Mouse (Mus musculus) stomach, adult 2 months (tissue): Measurements from ENCODE around the gene Rasa3. TPM values are rescaled to one million over a fixed set of nuclear protein-coding genes. Genes with fewer than 3 reads are reported as not detected.

Experiments
- polyA plus RNA-seq: library from polyadenylated mRNA; depleted of rRNA; stranded (reverse); fragments of >200 nt; gene quantifications from 2 replicates; pipeline ENCODE4 v1.2.3, GENCODE M21; 2012; rRNA removed

Gene Rasa3
- 6.4 TPM in 2 replicates for polyA plus RNA-seq

DNA sequence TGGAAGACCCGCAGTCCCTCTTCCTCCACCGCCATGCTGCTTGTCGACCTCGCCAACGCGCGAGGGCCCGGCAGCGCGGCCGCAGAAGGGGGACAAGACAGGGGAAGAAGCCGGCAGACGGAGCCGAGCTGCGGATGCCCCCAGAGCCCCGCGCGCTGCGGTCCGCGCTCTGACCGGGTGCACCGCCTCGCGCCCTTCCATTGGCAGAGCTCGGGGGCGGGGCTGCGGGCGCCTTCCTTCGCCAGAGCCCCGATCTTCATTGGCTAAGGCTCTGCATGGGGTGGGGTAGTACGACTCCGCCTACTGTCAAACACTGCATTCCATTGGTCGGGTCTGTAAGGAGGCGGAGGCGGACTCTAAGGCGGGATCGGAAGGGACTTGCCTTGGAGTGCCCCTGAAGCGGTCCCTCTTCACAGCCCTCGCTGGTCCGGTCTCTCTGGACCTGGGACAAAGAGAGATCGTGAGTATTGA lies at the start of gene Rasa3:
Gene Rasa3 (minus strand): TSS at position 191 of the 471 bp plus-strand sequence.

DNA sequence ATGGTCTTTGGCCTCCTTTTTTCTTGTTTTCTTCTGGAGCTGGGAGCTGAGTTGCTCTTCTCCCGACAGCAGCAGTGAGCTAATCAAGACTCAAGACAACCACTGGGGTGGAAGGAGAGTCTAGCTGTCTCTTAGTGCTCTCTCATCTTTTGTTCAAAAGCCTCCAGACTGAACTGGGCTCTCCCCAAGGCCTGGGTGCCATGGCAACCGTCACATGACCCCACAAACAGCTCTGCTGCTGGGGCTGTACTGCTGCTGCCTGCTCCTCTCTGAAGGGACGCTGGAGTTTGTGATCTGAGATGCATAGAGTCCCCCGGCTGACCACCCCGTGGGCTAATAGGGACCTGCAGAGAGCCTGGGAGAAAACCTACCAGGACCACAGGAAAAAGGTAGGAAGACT lies 28.3 kb upstream of the Rasa3 start, which contains the start of gene Cfap97d2:
Gene Cfap97d2 (plus strand): TSS at position 222 of the 400 bp plus-strand sequence.

DNA sequence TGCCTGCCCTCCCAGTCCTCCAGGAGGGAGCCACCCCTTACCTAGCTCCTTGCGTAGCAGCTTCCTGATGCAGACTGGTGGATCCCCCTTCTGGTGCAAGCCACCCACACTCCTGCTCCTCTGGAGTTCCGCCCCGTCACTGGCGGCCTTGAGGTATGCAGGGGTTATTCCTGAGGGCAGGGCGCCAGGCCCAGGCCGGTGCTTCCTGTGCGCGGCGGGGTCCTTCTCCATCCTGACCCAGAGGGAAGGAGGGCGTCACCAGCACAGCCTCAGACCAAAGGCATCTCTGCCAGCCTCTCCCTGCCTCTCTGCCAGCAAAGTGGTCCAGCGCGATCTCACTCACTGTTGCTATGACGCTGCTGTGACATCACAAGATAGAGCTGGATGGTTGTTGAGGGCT lies 115.3 kb downstream of the Rasa3 start, which contains the start of gene 1700029H14Rik:
Gene 1700029H14Rik (minus strand): TSS at position 344 of the 400 bp plus-strand sequence.

Other genes starting within 250 kb of the Rasa3 start
- 8.4 and 9.7 TPM in 2 replicates for gene Tmem255b, start 242.4 kb downstream of the Rasa3 start, polyA plus RNA-seq
- 137 and 204 TPM in 2 replicates for gene Gas6, start 183.1 kb downstream of the Rasa3 start, polyA plus RNA-seq
- not detected in 2 replicates for gene 1700029H14Rik, start 115.1 kb downstream of the Rasa3 start, polyA plus RNA-seq
- not detected in 2 replicates for gene Cfap97d2, start 28.3 kb upstream of the Rasa3 start, polyA plus RNA-seq
- 10.3 and 12.9 TPM in 2 replicates for gene Cdc16, start 80.1 kb upstream of the Rasa3 start, polyA plus RNA-seq
- gene Upf3a, start 108.0 kb upstream of the Rasa3 start, polyA plus RNA-seq, result 1.6 and 1.7 TPM in 2 replicates
- not detected in 2 replicates for gene AF366264, start 160.8 kb upstream of the Rasa3 start, polyA plus RNA-seq
- gene Champ1, start 192.0 kb upstream of the Rasa3 start, polyA plus RNA-seq, result 2.5 and 3.2 TPM in 2 replicates
- gene Coprs, start 212.7 kb upstream of the Rasa3 start, polyA plus RNA-seq, result 7.2 and 17.3 TPM in 2 replicates